Mouse (Mus musculus) CH12F3 (cell line): ENCODE measurements around the gene Ptprk.

ENCODE experiments used
- in situ Hi-C: fragments of 300-500 bp; cut with MboI; formaldehyde crosslinking; loops from 2 replicates; pipeline ENCODE4 v1.14.3; 2020; ENCODE audit warnings: low sequenced_read_pairs

Gene Ptprk

GRCm38 (mm10) chr10:28182081-28182480 lies 107.5 kb downstream of the Ptprk start:
- in situ Hi-C loops: no loop called here

GRCm38 (mm10) chr10:28184675-28185074 lies 110.1 kb downstream of the Ptprk start:
- in situ Hi-C loops: no loop called here

DNA sequence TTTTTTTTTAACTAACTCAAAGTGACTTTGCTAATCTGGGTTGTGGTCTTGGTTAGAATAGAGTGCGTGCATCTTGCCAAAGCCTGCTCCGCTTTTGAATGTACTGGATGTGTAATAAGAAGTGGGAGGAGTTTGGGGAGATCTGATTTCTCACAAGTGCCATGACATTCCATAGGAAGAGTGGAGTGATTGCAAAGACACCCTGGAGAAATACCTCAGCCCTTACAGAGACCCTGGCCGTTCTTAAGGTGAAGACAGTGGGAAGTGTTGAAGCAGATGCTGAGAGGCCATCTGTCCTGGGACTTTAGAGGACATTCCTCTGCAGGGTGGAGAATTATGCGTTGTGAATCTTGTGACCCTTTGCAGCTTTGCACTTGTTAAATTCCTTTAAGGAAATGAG lies 110.7 kb downstream of the Ptprk start:
- in situ Hi-C loops: no loop called here

- in situ Hi-C loops: no loop called here
Measured at GRCm38 (mm10) chr10:28186018-28186800, 111.6 kb downstream of the Ptprk start.

- in situ Hi-C loops: no loop called here
Measured at GRCm38 (mm10) chr10:28191440-28191839, 116.8 kb downstream of the Ptprk start.

GRCm38 (mm10) chr10:28193630-28194029 lies 119.0 kb downstream of the Ptprk start:
- in situ Hi-C loops: no loop called here

DNA sequence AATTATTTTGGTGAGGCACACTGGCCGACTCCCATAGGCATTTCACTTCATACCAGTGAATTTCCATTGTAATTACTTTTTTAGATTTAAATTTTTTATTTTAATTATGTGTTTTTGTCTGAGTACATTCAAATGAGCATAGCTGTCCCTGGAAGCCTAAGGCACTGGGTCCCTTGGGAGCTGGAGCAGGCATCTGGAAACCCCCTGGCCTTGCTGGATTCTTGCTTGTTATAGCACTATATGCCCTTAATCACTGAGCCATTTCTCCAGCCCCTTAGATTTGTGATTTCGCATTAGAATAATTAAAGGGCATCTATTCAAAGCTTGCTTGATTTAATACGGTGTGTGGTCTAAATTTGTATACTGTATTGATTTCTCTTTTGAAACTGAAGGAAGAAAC lies 126.0 kb downstream of the Ptprk start:
- in situ Hi-C loops: no loop called here

- in situ Hi-C loops: no loop called here
Measured at GRCm38 (mm10) chr10:28209394-28209793, 134.8 kb downstream of the Ptprk start.

GRCm38 (mm10) chr10:28212083-28212482 lies 137.5 kb downstream of the Ptprk start:
- in situ Hi-C loops: no loop called here

DNA sequence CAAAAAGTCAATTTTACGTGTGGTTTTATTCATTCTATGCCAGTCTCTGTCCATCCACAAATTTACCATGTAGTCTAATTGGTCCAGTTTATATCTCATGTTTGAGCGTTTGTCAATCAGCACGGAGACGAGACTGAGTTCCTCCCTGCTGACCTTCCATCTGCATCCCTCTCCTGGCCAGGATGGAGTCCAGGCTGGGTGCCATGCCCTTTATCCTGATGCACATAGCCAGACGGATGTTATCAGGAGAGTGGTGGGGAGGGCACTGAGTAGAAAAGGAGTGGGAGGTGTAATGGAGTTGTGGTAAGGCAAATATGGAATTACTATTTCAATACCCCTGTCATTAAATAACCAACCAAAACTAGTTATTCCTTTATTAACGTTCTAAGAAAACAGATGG lies 140.5 kb downstream of the Ptprk start:
- in situ Hi-C loops: no loop called here

DNA sequence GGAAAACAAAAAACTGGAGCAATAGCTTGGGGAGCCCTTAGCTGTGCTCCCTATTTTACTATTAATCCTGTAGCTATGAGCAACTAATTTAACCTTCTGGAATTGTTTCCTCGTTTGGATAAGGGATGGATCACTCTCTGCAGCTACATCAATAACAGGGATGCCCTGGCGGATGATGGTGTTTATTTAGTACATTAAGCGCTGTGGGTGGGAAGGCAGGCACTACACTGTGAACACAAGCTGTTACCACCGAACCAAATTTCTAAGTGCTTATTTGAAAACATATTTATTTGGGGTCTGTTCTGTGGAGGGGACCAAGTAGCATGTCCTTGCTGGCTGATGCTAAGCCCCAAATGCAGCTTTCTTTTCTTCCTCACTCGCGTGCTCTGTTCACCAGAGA lies 149.0 kb downstream of the Ptprk start:
- in situ Hi-C loops: no loop called here

GRCm38 (mm10) chr10:28224376-28224775 lies 149.8 kb downstream of the Ptprk start:
- in situ Hi-C loops: no loop called here

- in situ Hi-C loops: no loop called here
Measured at GRCm38 (mm10) chr10:28225536-28226075, 151.0 kb downstream of the Ptprk start.

- in situ Hi-C loops: no loop called here
Measured at GRCm38 (mm10) chr10:28227732-28228131, 153.1 kb downstream of the Ptprk start.

DNA sequence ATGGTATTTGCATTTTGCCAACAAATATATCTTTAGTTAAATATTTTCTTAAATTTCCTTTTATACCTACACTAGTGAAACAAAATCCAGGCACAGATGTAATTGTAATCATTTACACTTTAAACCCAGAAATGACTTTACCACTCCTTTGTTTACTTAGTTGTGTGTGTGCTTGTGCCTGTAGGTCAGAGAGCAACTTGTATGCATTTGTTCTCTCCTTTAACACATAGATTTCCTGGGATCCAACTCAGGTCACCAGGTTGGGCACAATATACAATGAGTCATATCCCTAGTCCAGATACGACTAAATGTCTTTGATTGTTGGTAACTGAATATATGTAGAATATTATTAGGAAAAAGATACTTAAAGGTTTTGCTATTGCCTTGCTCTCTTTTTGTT lies 153.6 kb downstream of the Ptprk start:
- in situ Hi-C loops: no loop called here

- in situ Hi-C loops: no loop called here
Measured at GRCm38 (mm10) chr10:28232273-28233167, 157.9 kb downstream of the Ptprk start.

DNA sequence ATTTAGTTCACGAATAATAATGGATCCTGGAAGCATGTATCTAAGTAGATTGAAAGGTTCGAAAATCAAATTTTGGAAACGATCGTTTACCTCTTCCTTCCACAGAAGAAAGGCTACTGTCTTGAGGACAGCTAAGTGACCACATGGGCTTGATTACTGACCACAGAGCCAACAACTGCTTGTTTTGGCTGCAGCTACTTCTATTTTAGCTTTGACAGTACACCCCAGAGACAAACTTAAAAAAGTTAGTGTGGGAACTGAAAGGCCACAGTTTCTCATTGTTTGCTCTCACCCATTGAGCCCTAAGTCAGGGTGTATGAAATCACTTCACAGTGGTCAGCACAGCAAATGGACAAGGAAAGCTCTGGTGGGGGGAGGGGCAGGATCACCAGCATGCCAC lies 174.4 kb downstream of the Ptprk start:
- in situ Hi-C loops: no loop called here

GRCm38 (mm10) chr10:28251385-28251784 lies 176.8 kb downstream of the Ptprk start:
- in situ Hi-C loops: no loop called here

DNA sequence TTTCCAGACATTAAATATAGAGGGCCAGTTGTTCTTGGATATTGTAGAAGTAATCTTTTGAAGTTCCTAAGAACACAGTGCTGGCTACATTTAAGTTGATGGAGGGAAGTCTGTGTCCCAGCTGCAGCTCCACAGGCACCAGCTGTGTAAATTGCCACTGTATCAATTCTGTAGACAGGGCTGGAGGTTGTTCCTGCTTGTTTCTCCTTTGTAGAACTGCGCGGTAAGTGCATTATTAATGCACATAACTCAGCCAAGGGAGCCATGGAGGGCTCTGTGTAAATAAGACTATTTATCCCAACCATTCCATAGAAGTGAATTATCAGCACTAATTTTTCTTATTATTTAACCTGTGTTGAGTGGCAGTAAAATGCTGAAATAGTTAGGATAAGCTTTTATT lies 186.0 kb downstream of the Ptprk start:
- in situ Hi-C loops: no loop called here

DNA sequence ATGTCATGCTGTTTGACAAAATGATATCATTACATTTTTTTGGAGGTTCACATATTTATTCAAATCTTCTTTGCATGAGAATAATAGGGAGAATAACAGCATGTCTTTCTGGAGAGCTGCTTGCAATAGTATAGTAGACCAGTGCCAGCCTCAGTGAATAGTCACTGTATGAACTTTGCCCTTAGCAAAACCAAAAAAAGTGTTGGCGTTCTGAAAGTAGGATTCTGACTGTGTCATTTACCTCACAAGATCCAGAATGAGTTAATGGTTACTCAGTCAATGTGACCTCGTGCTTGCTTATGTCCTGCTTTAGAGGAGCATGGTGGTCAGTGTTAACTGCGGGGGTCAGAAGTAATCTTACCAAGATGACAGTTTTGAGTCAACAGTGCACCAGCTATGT lies 187.5 kb downstream of the Ptprk start:
- in situ Hi-C loops: no loop called here

DNA sequence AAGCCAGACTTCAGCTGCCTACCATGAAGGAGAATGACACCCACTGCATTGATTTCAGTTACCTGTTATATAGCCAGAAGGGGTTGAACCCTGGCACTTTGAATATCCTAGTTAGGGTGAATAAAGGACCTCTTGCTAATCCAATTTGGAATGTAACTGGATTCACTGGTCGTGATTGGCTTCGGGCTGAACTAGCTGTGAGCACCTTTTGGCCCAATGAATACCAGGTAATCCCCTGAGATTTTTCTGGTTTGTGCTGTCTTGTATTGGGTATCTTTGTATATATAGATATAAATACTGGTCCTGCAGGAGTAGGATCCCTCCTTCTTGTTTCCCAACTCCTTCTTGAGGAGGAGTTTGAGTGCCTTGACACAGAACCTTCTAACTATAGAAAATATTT lies 188.9 kb downstream of the Ptprk start:
- in situ Hi-C loops: no loop called here

GRCm38 (mm10) chr10:28270273-28270672 lies 195.7 kb downstream of the Ptprk start:
- in situ Hi-C loops: no loop called here
